Mouse (Mus musculus) liver, embryonic 14.5 days (tissue): ENCODE results near the gene Duox2. TPM values are rescaled to one million over a fixed set of nuclear protein-coding genes. Genes with fewer than 3 reads are reported as not detected.

Source experiments
- ATAC-seq: fragments of 200-750 bp; cut with Nextera tagmentation; 2 replicates; pipeline ENCODE4 v1.8.0; 2017; ENCODE audit warnings: moderate number of reproducible peaks, mild to moderate bottlenecking, moderate library complexity; ENCODE audit not compliant: insufficient read depth
- DNase-seq, 3 experiments: peaks; one replicate each; pipeline ENCODE4 v3.0.0-alpha.2; 2012 to 2013; ENCODE audit warnings: low read depth in 3 of 3, low spot score in 3 of 3
- H3K27ac ChIP-seq: fragments of 300-500 bp; sonication (generic); 2 replicates; pipeline ENCODE4 v1.5.1; 2014; ENCODE audit warnings: moderate library complexity, mild to moderate bottlenecking, control low read depth, inconsistent platforms
- H3K27me3 ChIP-seq: fragments of 300-500 bp; sonication (generic); 2 replicates; pipeline ENCODE4 v1.6.1; 2014; ENCODE audit warnings: mild to moderate bottlenecking, low read length, moderate library complexity; ENCODE audit not compliant: control insufficient read depth, insufficient read depth
- H3K36me3 ChIP-seq: fragments of 300-500 bp; sonication (generic); replicated peaks from 2 replicates; pipeline ENCODE4 v1.6.1; 2014; ENCODE audit warnings: low read depth; ENCODE audit not compliant: control insufficient read depth, insufficient read depth
- H3K4me1 ChIP-seq, 2 experiments: fragments of 200-500 bp in 1 of 2; fragments of 300-500 bp in 1 of 2; sonication (generic) in 1 of 2; replicated peaks; 2 replicates each; pipeline ENCODE4 v1.6.1; 2012 to 2014; ENCODE audit warnings: antibody characterized with exemption in 1 of 2, inconsistent platforms in 1 of 2, low read length in 1 of 2; ENCODE audit not compliant: control insufficient read depth in 2 of 2, insufficient read depth in 2 of 2
- H3K4me2 ChIP-seq: fragments of 300-500 bp; sonication (generic); 2 replicates; pipeline ENCODE4 v1.6.1; 2014; ENCODE audit warnings: low read depth, mild to moderate bottlenecking, control low read depth, moderate library complexity
- H3K4me3 ChIP-seq, 2 experiments: fragments of 200-500 bp in 1 of 2; fragments of 300-500 bp in 1 of 2; sonication (generic) in 1 of 2; 2 replicates each; pipeline ENCODE4 v1.5.1; 2012 to 2014; ENCODE audit warnings: low read depth in 2 of 2, low read length in 2 of 2, mild to moderate bottlenecking in 2 of 2, control low read depth in 1 of 2, inconsistent platforms in 1 of 2, moderate library complexity in 1 of 2; ENCODE audit not compliant: insufficient read depth in 1 of 2
- H3K9ac ChIP-seq: fragments of 300-500 bp; sonication (generic); replicated peaks from 2 replicates; pipeline ENCODE4 v1.6.1; 2014; ENCODE audit warnings: mild to moderate bottlenecking, control low read depth, moderate library complexity
- H3K9me3 ChIP-seq: fragments of 300-500 bp; sonication (generic); 2 replicates; pipeline ENCODE4 v1.6.1; 2016; ENCODE audit warnings: low read length, mixed read lengths; ENCODE audit not compliant: control insufficient read depth
- CTCF ChIP-seq: IDR thresholded peaks from 2 replicates; pipeline ENCODE4 v1.5.1; 2016; ENCODE audit warnings: antibody characterized with exemption, low read depth, control low read depth
- EP300 ChIP-seq: IDR thresholded peaks from 2 replicates; pipeline ENCODE4 v1.6.1; 2016; ENCODE audit warnings: antibody characterized with exemption, low read depth
- WGBS: fragments of 180-500 bp; shearing (Covaris S2); extraction: QIAGEN DNeasy Blood & Tissue Kit; methylation state at CpG from one replicate; pipeline ENCODE4 v1.1.7; 2014; ENCODE audit not compliant: insufficient replicate concordance; 5-methylcytosine and 5-hydroxymethylcytosine counted together
- polyA plus RNA-seq, 2 experiments: library from polyadenylated mRNA; depleted of rRNA in 1 of 2; stranded (reverse) in 1 of 2; unstranded in 1 of 2; fragments of >200 nt; fragmentation: Nextera tagmentation in 1 of 2; extraction: Ambion mirVana in 1 of 2; gene quantifications; 2 replicates each; pipeline versions ENCODE4 v1.2.1 to v1.2.3; 2012 to 2014

The Duox2 gene
- polyA plus RNA-seq, 2 experiments: not detected

- no peak for DNase-seq
- Histone ChIP-seq H3K4me2 (no peak overlapping the region), H3K9me3 (no peaks in the 10 kb centered on the region), H3K4me3 (no peak overlapping the region), H3K27ac (no peak overlapping the region), H3K4me1 (no peaks in the 10 kb centered on the region), H3K9ac (no peak overlapping the region), H3K27me3 (no peaks in the 10 kb centered on the region), H3K36me3 (no peaks in the 10 kb centered on the region)
- WGBS: 36% methylated on average over 3 of the region's 3 CpGs
- ATAC-seq: no peak
- no peak for TF ChIP-seq EP300
- TF ChIP-seq CTCF: no peak
Measured at GRCm38 (mm10) chr2:122323960-122324359, 25.7 kb upstream of the Duox2 start.

GRCm38 (mm10) chr2:122317384-122317783 lies 19.1 kb upstream of the Duox2 start:
- Histone ChIP-seq H3K9me3 (no peaks in the 10 kb centered on the region), H3K4me3 (no peak overlapping the region), H3K4me2 (no peak overlapping the region), H3K9ac (no peak overlapping the region), H3K4me1 (no peaks in the 10 kb centered on the region), H3K36me3 (no peaks in the 10 kb centered on the region), H3K27me3 (peaks cover 18% of the 10 kb centered on the region), H3K27ac (no peak overlapping the region)
- ATAC-seq: no peak
- TF ChIP-seq CTCF (no peak), EP300 (no peak)
- 48% methylated on average over 4 of the region's 4 CpGs for WGBS
- DNase-seq: no peak

DNA sequence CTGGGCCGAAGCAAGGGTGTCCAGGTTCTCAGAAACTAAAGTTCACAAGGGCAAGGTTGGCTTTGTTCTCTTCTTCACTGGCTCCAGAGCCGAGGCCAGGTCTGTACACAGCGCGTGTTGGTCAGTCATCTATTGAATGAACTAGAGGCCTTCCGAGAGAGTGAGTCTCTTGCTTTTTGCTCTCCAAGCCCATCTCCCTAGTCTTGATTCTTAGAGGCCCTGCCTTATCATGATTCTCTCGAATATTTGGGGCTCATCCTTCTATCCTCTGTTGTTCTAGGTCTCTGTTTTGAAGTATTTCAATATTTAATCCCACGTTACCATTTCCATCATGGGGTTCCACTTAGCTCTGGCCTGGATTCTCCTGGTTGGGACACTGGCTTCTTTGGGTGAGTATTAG lies 17.1 kb upstream of the Duox2 start, which contains the start of gene Duox1:
Gene Duox1 (plus strand): TSS at position 301 of the 400 bp plus-strand sequence.
- no peak within 1 kb of the TSS for H3K4me3 ChIP-seq
- no peaks in the 10 kb centered on the region for H3K4me1 ChIP-seq
- no peak for ATAC-seq
- no peaks in the 10 kb centered on the region for H3K36me3 ChIP-seq
- TF ChIP-seq EP300 (no peak), CTCF (no peak)
- no peak within 1 kb of the TSS for H3K9ac ChIP-seq
- H3K9me3 ChIP-seq: no peaks in the 10 kb centered on the region
- 56% methylated on average over 7 of the region's 7 CpGs for WGBS
- DNase-seq: no peak
- no peak within 1 kb of the TSS for H3K27ac ChIP-seq
- H3K27me3 ChIP-seq: peaks cover 28% of the 10 kb centered on the region
- no peak within 1 kb of the TSS for H3K4me2 ChIP-seq

- DNase-seq (no peak), ATAC-seq (no peak)
- Histone ChIP-seq H3K9me3 (no peaks in the 10 kb centered on the region), H3K9ac (no peak within 1 kb of the TSS), H3K27ac (no peak within 1 kb of the TSS), H3K4me3 (no peak within 1 kb of the TSS), H3K4me1 (no peaks in the 10 kb centered on the region), H3K4me2 (0 out of 2 replicates have a peak within 1 kb of the TSS, but pooled peaks have one; percentile 8), H3K27me3 (peaks cover 35% of the 10 kb centered on the region), H3K36me3 (no peaks in the 10 kb centered on the region)
- 4% methylated on average over 23 of the region's 24 CpGs for WGBS
- TF ChIP-seq EP300: no peak
- TF ChIP-seq CTCF: no peak
Measured at GRCm38 (mm10) chr2:122313536-122313935, 15.3 kb upstream of the Duox2 start, which contains the start of gene Duoxa1. Gene Duoxa1, minus strand, starts transcription at chr2:122313730.

- H3K27me3 ChIP-seq: peaks cover 35% of the 10 kb centered on the region
- 3% methylated on average over 27 of the region's 27 CpGs for WGBS
- TF ChIP-seq EP300 (no peak), CTCF (peak; percentile 81)
- no peaks in the 10 kb centered on the region for H3K9me3 ChIP-seq
- no peak for ATAC-seq
- H3K27ac ChIP-seq: no peak overlapping the region
- no peaks in the 10 kb centered on the region for H3K36me3 ChIP-seq
- H3K4me2 ChIP-seq: 0 out of 2 replicates have a peak overlapping the region, but pooled peaks have one; percentile 8
- DNase-seq: peak; percentile 19 to 33 (median 22)
- no peaks in the 10 kb centered on the region for H3K4me1 ChIP-seq
- H3K4me3 ChIP-seq: no peak overlapping the region
- no peak overlapping the region for H3K9ac ChIP-seq
Measured at GRCm38 (mm10) chr2:122312722-122313417, 14.6 kb upstream of the Duox2 start.
